Mouse (Mus musculus) liver, embryonic 14.5 days (tissue): ENCODE measurements around the gene Bsn. TPM values are rescaled to one million over a fixed set of nuclear protein-coding genes. Genes with fewer than 3 reads are reported as not detected.
A peak's percentile ranks its signal among the peaks of the same experiment; 100 is the strongest.

Experiments
- ATAC-seq: fragments of 200-750 bp; cut with Nextera tagmentation; 2 replicates; pipeline ENCODE4 v1.8.0; 2017; ENCODE audit warnings: moderate number of reproducible peaks, mild to moderate bottlenecking, moderate library complexity; ENCODE audit not compliant: insufficient read depth
- DNase-seq, 3 experiments: peaks; one replicate each; pipeline ENCODE4 v3.0.0-alpha.2; 2012 to 2013; ENCODE audit warnings: low read depth in 3 of 3, low spot score in 3 of 3
- H3K27ac ChIP-seq: fragments of 300-500 bp; sonication (generic); 2 replicates; pipeline ENCODE4 v1.5.1; 2014; ENCODE audit warnings: moderate library complexity, mild to moderate bottlenecking, control low read depth, inconsistent platforms
- H3K27me3 ChIP-seq: fragments of 300-500 bp; sonication (generic); 2 replicates; pipeline ENCODE4 v1.6.1; 2014; ENCODE audit warnings: mild to moderate bottlenecking, low read length, moderate library complexity; ENCODE audit not compliant: control insufficient read depth, insufficient read depth
- H3K36me3 ChIP-seq: fragments of 300-500 bp; sonication (generic); replicated peaks from 2 replicates; pipeline ENCODE4 v1.6.1; 2014; ENCODE audit warnings: low read depth; ENCODE audit not compliant: control insufficient read depth, insufficient read depth
- H3K4me1 ChIP-seq, 2 experiments: fragments of 200-500 bp in 1 of 2; fragments of 300-500 bp in 1 of 2; sonication (generic) in 1 of 2; replicated peaks; 2 replicates each; pipeline ENCODE4 v1.6.1; 2012 to 2014; ENCODE audit warnings: antibody characterized with exemption in 1 of 2, inconsistent platforms in 1 of 2, low read length in 1 of 2; ENCODE audit not compliant: control insufficient read depth in 2 of 2, insufficient read depth in 2 of 2
- H3K4me2 ChIP-seq: fragments of 300-500 bp; sonication (generic); 2 replicates; pipeline ENCODE4 v1.6.1; 2014; ENCODE audit warnings: low read depth, mild to moderate bottlenecking, control low read depth, moderate library complexity
- H3K4me3 ChIP-seq, 2 experiments: fragments of 200-500 bp in 1 of 2; fragments of 300-500 bp in 1 of 2; sonication (generic) in 1 of 2; 2 replicates each; pipeline ENCODE4 v1.5.1; 2012 to 2014; ENCODE audit warnings: low read depth in 2 of 2, low read length in 2 of 2, mild to moderate bottlenecking in 2 of 2, control low read depth in 1 of 2, inconsistent platforms in 1 of 2, moderate library complexity in 1 of 2; ENCODE audit not compliant: insufficient read depth in 1 of 2
- H3K9ac ChIP-seq: fragments of 300-500 bp; sonication (generic); replicated peaks from 2 replicates; pipeline ENCODE4 v1.6.1; 2014; ENCODE audit warnings: mild to moderate bottlenecking, control low read depth, moderate library complexity
- H3K9me3 ChIP-seq: fragments of 300-500 bp; sonication (generic); 2 replicates; pipeline ENCODE4 v1.6.1; 2016; ENCODE audit warnings: low read length, mixed read lengths; ENCODE audit not compliant: control insufficient read depth
- CTCF ChIP-seq: IDR thresholded peaks from 2 replicates; pipeline ENCODE4 v1.5.1; 2016; ENCODE audit warnings: antibody characterized with exemption, low read depth, control low read depth
- EP300 ChIP-seq: IDR thresholded peaks from 2 replicates; pipeline ENCODE4 v1.6.1; 2016; ENCODE audit warnings: antibody characterized with exemption, low read depth
- WGBS: fragments of 180-500 bp; shearing (Covaris S2); extraction: QIAGEN DNeasy Blood & Tissue Kit; methylation state at CpG from one replicate; pipeline ENCODE4 v1.1.7; 2014; ENCODE audit not compliant: insufficient replicate concordance; 5-methylcytosine and 5-hydroxymethylcytosine counted together
- polyA plus RNA-seq, 2 experiments: library from polyadenylated mRNA; depleted of rRNA in 1 of 2; stranded (reverse) in 1 of 2; unstranded in 1 of 2; fragments of >200 nt; fragmentation: Nextera tagmentation in 1 of 2; extraction: Ambion mirVana in 1 of 2; gene quantifications; 2 replicates each; pipeline versions ENCODE4 v1.2.1 to v1.2.3; 2012 to 2014

Gene Bsn
- polyA plus RNA-seq, 2 experiments, result 0.86 to 1.1 TPM

- H3K4me1 ChIP-seq, result no peaks in the 10 kb centered on the region
- no peak overlapping the region for H3K27ac ChIP-seq
- no peak overlapping the region for H3K4me3 ChIP-seq
- no peak overlapping the region for H3K9ac ChIP-seq
- no peak for ATAC-seq
- no peak for TF ChIP-seq CTCF
- TF ChIP-seq EP300, result no peak
- H3K4me2 ChIP-seq, result no peak overlapping the region
- WGBS, result 86% methylated on average over 18 of the region's 18 CpGs
- DNase-seq, result no peak
- H3K36me3 ChIP-seq, result no peaks in the 10 kb centered on the region
- H3K27me3 ChIP-seq, result peaks cover 5% of the 10 kb centered on the region; the same call in 1 of the 2 replicates
- H3K9me3 ChIP-seq, result no peaks in the 10 kb centered on the region
Measured at GRCm38 (mm10) chr9:108112719-108113340, 77.4 kb downstream of the Bsn start.

DNA sequence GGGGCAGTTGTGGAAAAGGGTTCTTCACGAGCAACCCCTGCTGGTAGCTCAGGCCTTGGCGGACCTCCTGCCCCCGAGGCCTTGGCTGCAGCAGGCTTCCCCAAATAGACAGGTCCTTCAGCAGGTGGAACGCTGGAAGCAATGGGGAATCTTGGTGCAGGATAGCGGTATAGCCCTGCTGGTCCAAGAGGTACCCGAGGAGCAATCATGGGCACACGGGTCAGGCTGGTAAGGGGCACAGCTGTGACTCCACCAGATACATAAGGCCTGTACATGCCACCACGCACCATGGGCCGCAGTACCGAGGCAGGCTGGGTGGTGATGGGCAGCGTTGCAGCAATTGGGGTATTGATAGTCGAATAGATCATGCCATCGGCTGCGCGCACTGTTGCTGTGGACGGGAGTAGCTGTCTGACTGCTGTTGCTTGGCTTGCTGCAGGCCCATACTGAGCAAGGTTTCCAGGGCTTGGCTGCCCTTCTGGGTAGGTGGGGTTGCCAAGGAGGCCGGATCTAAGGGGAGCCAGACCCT, 78.5 kb downstream of the Bsn start:
- TF ChIP-seq EP300, result no peak
- peak; percentile 31 for TF ChIP-seq CTCF
- H3K9me3 ChIP-seq, result no peaks in the 10 kb centered on the region
- H3K9ac ChIP-seq, result no peak overlapping the region
- no peaks in the 10 kb centered on the region for H3K4me1 ChIP-seq
- peaks cover 5% of the 10 kb centered on the region; the same call in 1 of the 2 replicates for H3K27me3 ChIP-seq
- H3K4me2 ChIP-seq, result peak overlapping the region; percentile 42
- ATAC-seq (no peak), DNase-seq (no peak)
- WGBS, result 64% methylated on average over 17 of the region's 17 CpGs
- H3K36me3 ChIP-seq, result no peaks in the 10 kb centered on the region
- H3K27ac ChIP-seq, result no peak overlapping the region
- no peak overlapping the region for H3K4me3 ChIP-seq

- H3K4me2 ChIP-seq, result peak overlapping the region; percentile 42
- H3K27me3 ChIP-seq, result peaks cover 5% of the 10 kb centered on the region; the same call in 1 of the 2 replicates
- no peaks in the 10 kb centered on the region for H3K36me3 ChIP-seq
- no peak overlapping the region for H3K9ac ChIP-seq
- no peaks in the 10 kb centered on the region for H3K4me1 ChIP-seq
- H3K4me3 ChIP-seq, result peak overlapping the region; percentile 1; a peak in 2 of 4 replicates
- DNase-seq (no peak), ATAC-seq (no peak)
- TF ChIP-seq CTCF, result no peak
- TF ChIP-seq EP300, result no peak
- H3K9me3 ChIP-seq, result no peaks in the 10 kb centered on the region
- H3K27ac ChIP-seq, result no peak overlapping the region
- WGBS, result 12% methylated on average over 22 of the region's 22 CpGs
Measured at GRCm38 (mm10) chr9:108111101-108111592, 79.0 kb downstream of the Bsn start.

GRCm38 (mm10) chr9:108110160-108110559, 80.0 kb downstream of the Bsn start:
- H3K27ac ChIP-seq, result no peak overlapping the region
- no peak overlapping the region for H3K9ac ChIP-seq
- H3K27me3 ChIP-seq, result peaks cover 5% of the 10 kb centered on the region; the same call in 1 of the 2 replicates
- no peaks in the 10 kb centered on the region for H3K9me3 ChIP-seq
- H3K4me3 ChIP-seq, result no peak overlapping the region
- H3K4me1 ChIP-seq, result peaks cover 0 to 4% of the 10 kb centered on the region in 2 experiments; a peak in 1 of 4 replicates
- no peak for ATAC-seq
- WGBS, result 59% methylated on average over 16 of the region's 16 CpGs
- DNase-seq, result no peak
- H3K4me2 ChIP-seq, result no peak overlapping the region; the same call in 1 of the 2 replicates
- TF ChIP-seq EP300 (no peak), CTCF (no peak)
- no peaks in the 10 kb centered on the region for H3K36me3 ChIP-seq

DNA sequence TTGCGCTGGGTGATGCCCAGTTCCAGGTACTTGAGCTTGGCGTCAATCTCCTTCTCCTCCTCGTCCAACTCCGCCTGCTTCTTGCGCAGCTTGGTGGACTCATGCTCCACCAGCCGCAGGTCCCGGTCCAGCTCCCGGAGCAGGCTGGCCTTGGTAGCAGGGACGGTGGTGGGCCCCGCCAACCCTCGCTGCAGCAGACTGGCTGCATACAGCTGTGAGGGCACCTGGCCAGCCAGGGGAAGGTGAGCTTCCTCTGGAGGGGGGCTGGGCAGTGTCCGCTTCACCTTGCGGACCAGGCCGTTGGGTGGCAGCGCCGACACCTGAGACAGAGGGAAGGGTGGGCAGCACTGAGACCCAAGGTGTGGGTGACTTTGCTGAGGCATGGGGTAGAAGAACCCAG, 82.3 kb downstream of the Bsn start:
- WGBS, result 87% methylated on average over 16 of the region's 16 CpGs

More for the DNA sequence above, 82.3 kb downstream of the Bsn start:
- no peak overlapping the region for H3K9ac ChIP-seq
- no peak for ATAC-seq
- DNase-seq, result no peak
- H3K27me3 ChIP-seq, result peaks cover 5% of the 10 kb centered on the region; the same call in 1 of the 2 replicates
- no peak overlapping the region for H3K4me3 ChIP-seq
- peaks cover 6% of the 10 kb centered on the region in 2 experiments; a peak in 2 of 4 replicates for H3K4me1 ChIP-seq
- H3K9me3 ChIP-seq, result no peaks in the 10 kb centered on the region
- H3K36me3 ChIP-seq, result no peaks in the 10 kb centered on the region
- no peak overlapping the region for H3K27ac ChIP-seq
- no peak for TF ChIP-seq CTCF
- no peak overlapping the region for H3K4me2 ChIP-seq
